Mouse (Mus musculus) midbrain, embryonic 12.5 days (tissue): ENCODE results near the gene Cebpe. TPM values are rescaled to one million over a fixed set of nuclear protein-coding genes. Genes with fewer than 3 reads are reported as not detected.

Source experiments
- ATAC-seq: fragments of 200-750 bp; cut with Nextera tagmentation; 2 replicates; pipeline ENCODE4 v1.8.0; 2017; ENCODE audit warnings: low read depth, moderate TSS enrichment, moderate library complexity; ENCODE audit not compliant: low FRiP score
- H3K27ac ChIP-seq: fragments of 300-500 bp; sonication (generic); replicated peaks from 2 replicates; pipeline ENCODE4 v1.5.1; 2016; ENCODE audit warnings: mild to moderate bottlenecking
- H3K27me3 ChIP-seq: fragments of 300-500 bp; sonication (generic); 2 replicates; pipeline ENCODE4 v1.6.1; 2016; ENCODE audit warnings: mild to moderate bottlenecking
- H3K36me3 ChIP-seq: fragments of 300-500 bp; sonication (generic); 2 replicates; pipeline ENCODE4 v1.6.1; 2016
- H3K4me1 ChIP-seq: fragments of 300-500 bp; sonication (generic); 2 replicates; pipeline ENCODE4 v1.6.1; 2016
- H3K4me2 ChIP-seq: fragments of 300-500 bp; sonication (generic); replicated peaks from 2 replicates; pipeline ENCODE4 v1.6.1; 2016; ENCODE audit warnings: mild to moderate bottlenecking, moderate library complexity
- H3K4me3 ChIP-seq: fragments of 300-500 bp; sonication (generic); 2 replicates; pipeline ENCODE4 v1.5.1; 2016; ENCODE audit warnings: mild to moderate bottlenecking
- H3K9ac ChIP-seq: fragments of 300-500 bp; sonication (generic); replicated peaks from 2 replicates; pipeline ENCODE4 v1.6.1; 2016; ENCODE audit warnings: mild to moderate bottlenecking, moderate library complexity
- H3K9me3 ChIP-seq: fragments of 300-500 bp; sonication (generic); 2 replicates; pipeline ENCODE4 v1.6.1; 2016; ENCODE audit warnings: mild to moderate bottlenecking
- WGBS: fragments of 180-500 bp; shearing (Covaris S2); methylation state at CpG from one replicate; pipeline ENCODE4 v1.1.7; 2016; 5-methylcytosine and 5-hydroxymethylcytosine counted together
- polyA plus RNA-seq: library from polyadenylated mRNA; unstranded; fragments of >200 nt; fragmentation: Nextera tagmentation; extraction: Ambion mirVana; gene quantifications from 2 replicates; pipeline ENCODE4 v1.2.1, GENCODE M21; 2016

Cebpe gene
- polyA plus RNA-seq, result 0.38 TPM in 1 of 2 replicates, not detected in the other

GRCm38 (mm10) chr14:54712074-54712473 lies at the start of gene Cebpe:
Gene Cebpe, minus strand, starts transcription at chr14:54712174.
- Histone ChIP-seq H3K36me3 (no peaks in the 10 kb centered on the region), H3K27me3 (peaks cover 7% of the 10 kb centered on the region; the same call in 1 of the 2 replicates), H3K9ac (no peak within 1 kb of the TSS), H3K4me2 (no peak within 1 kb of the TSS), H3K4me3 (no peak within 1 kb of the TSS), H3K27ac (no peak within 1 kb of the TSS), H3K4me1 (no peaks in the 10 kb centered on the region; the same call in 1 of the 2 replicates), H3K9me3 (no peaks in the 10 kb centered on the region)
- no peak for ATAC-seq
- 85% methylated on average over 7 of the region's 7 CpGs for WGBS

- 90% methylated on average over 6 of the region's 6 CpGs for WGBS
- Histone ChIP-seq H3K36me3 (no peaks in the 10 kb centered on the region), H3K9ac (no peak overlapping the region), H3K9me3 (no peaks in the 10 kb centered on the region), H3K4me2 (no peak overlapping the region), H3K4me3 (no peak overlapping the region), H3K4me1 (peaks cover 13% of the 10 kb centered on the region; the same call in 1 of the 2 replicates), H3K27me3 (no peaks in the 10 kb centered on the region), H3K27ac (no peak overlapping the region)
- no peak for ATAC-seq
These were observed 44.4 kb upstream of the Cebpe start for GRCm38 (mm10) chr14:54756382-54756781.

GRCm38 (mm10) chr14:54754602-54755018 lies 42.6 kb upstream of the Cebpe start:
- H3K4me3 ChIP-seq, result no peak overlapping the region
- H3K36me3 ChIP-seq, result no peaks in the 10 kb centered on the region
- no peak overlapping the region; the same call in 1 of the 2 replicates for H3K9ac ChIP-seq
- H3K27ac ChIP-seq, result no peak overlapping the region
- peaks cover 13% of the 10 kb centered on the region; the same call in 1 of the 2 replicates for H3K4me1 ChIP-seq
- H3K27me3 ChIP-seq, result no peaks in the 10 kb centered on the region
- no peaks in the 10 kb centered on the region for H3K9me3 ChIP-seq
- no peak overlapping the region; the same call in 1 of the 2 replicates for H3K4me2 ChIP-seq
- ATAC-seq, result no peak
- WGBS, result 23% methylated on average over 6 of the region's 6 CpGs

- no peak overlapping the region for H3K27ac ChIP-seq
These were observed 42.1 kb upstream of the Cebpe start for GRCm38 (mm10) chr14:54753986-54754601.

GRCm38 (mm10) chr14:54752938-54753337 lies 41.0 kb upstream of the Cebpe start:
- H3K27ac ChIP-seq, result no peak overlapping the region
- H3K4me2 ChIP-seq, result no peak overlapping the region
- ATAC-seq, result no peak
- no peak overlapping the region for H3K9ac ChIP-seq
- H3K27me3 ChIP-seq, result no peaks in the 10 kb centered on the region
- no peak overlapping the region for H3K4me3 ChIP-seq
- H3K4me1 ChIP-seq, result peaks cover 13% of the 10 kb centered on the region; the same call in 1 of the 2 replicates
- H3K9me3 ChIP-seq, result no peaks in the 10 kb centered on the region
- H3K36me3 ChIP-seq, result no peaks in the 10 kb centered on the region
- 81% methylated on average over 6 of the region's 6 CpGs for WGBS

More at GRCm38 (mm10) chr14:54753986-54754601, 42.1 kb upstream of the Cebpe start:
- H3K27me3 ChIP-seq, result no peaks in the 10 kb centered on the region
- ATAC-seq, result no peak
- no peak overlapping the region for H3K4me3 ChIP-seq
- peaks cover 13% of the 10 kb centered on the region; the same call in 1 of the 2 replicates for H3K4me1 ChIP-seq
- H3K4me2 ChIP-seq, result no peak overlapping the region; the same call in 1 of the 2 replicates
- H3K9me3 ChIP-seq, result no peaks in the 10 kb centered on the region
- WGBS, result 77% methylated on average over 13 of the region's 14 CpGs
- no peaks in the 10 kb centered on the region for H3K36me3 ChIP-seq
- H3K9ac ChIP-seq, result no peak overlapping the region

GRCm38 (mm10) chr14:54751768-54752167 lies 39.8 kb upstream of the Cebpe start:
- WGBS, result 86% methylated on average over 1 of the region's 1 CpGs
- Histone ChIP-seq H3K27ac (no peak overlapping the region), H3K4me3 (no peak overlapping the region), H3K36me3 (no peaks in the 10 kb centered on the region), H3K4me1 (peaks cover 13% of the 10 kb centered on the region; the same call in 1 of the 2 replicates), H3K27me3 (no peaks in the 10 kb centered on the region), H3K9ac (no peak overlapping the region), H3K9me3 (no peaks in the 10 kb centered on the region), H3K4me2 (no peak overlapping the region)
- no peak for ATAC-seq

GRCm38 (mm10) chr14:54749238-54749637 lies 37.3 kb upstream of the Cebpe start:
- 73% methylated on average over 4 of the region's 4 CpGs for WGBS
- ATAC-seq, result no peak
- no peaks in the 10 kb centered on the region for H3K9me3 ChIP-seq

GRCm38 (mm10) chr14:54747942-54748917 lies 36.3 kb upstream of the Cebpe start:
- Histone ChIP-seq H3K4me2 (no peak overlapping the region), H3K36me3 (no peaks in the 10 kb centered on the region), H3K4me3 (no peak overlapping the region), H3K27me3 (no peaks in the 10 kb centered on the region), H3K9me3 (no peaks in the 10 kb centered on the region), H3K4me1 (no peaks in the 10 kb centered on the region), H3K27ac (no peak overlapping the region), H3K9ac (no peak overlapping the region)
- ATAC-seq, result no peak
- WGBS, result 87% methylated on average over 16 of the region's 16 CpGs

More at GRCm38 (mm10) chr14:54749238-54749637, 37.3 kb upstream of the Cebpe start:
- no peak overlapping the region for H3K4me2 ChIP-seq
- H3K27me3 ChIP-seq, result no peaks in the 10 kb centered on the region
- peaks cover 6% of the 10 kb centered on the region; the same call in 1 of the 2 replicates for H3K4me1 ChIP-seq
- H3K36me3 ChIP-seq, result no peaks in the 10 kb centered on the region
- no peak overlapping the region for H3K4me3 ChIP-seq
- H3K27ac ChIP-seq, result no peak overlapping the region
- no peak overlapping the region for H3K9ac ChIP-seq

GRCm38 (mm10) chr14:54746038-54746437 lies 34.1 kb upstream of the Cebpe start:
- no peaks in the 10 kb centered on the region for H3K9me3 ChIP-seq
- H3K4me2 ChIP-seq, result no peak overlapping the region
- 90% methylated on average over 9 of the region's 9 CpGs for WGBS
- H3K27me3 ChIP-seq, result no peaks in the 10 kb centered on the region
- H3K9ac ChIP-seq, result no peak overlapping the region
- no peak overlapping the region for H3K27ac ChIP-seq
- no peak overlapping the region for H3K4me3 ChIP-seq
- no peaks in the 10 kb centered on the region for H3K4me1 ChIP-seq
- H3K36me3 ChIP-seq, result no peaks in the 10 kb centered on the region
- no peak for ATAC-seq

GRCm38 (mm10) chr14:54744473-54744872 lies 32.5 kb upstream of the Cebpe start:
- Histone ChIP-seq H3K27me3 (no peaks in the 10 kb centered on the region), H3K4me2 (no peak overlapping the region), H3K27ac (no peak overlapping the region), H3K9me3 (no peaks in the 10 kb centered on the region), H3K4me3 (no peak overlapping the region), H3K9ac (no peak overlapping the region), H3K4me1 (no peaks in the 10 kb centered on the region), H3K36me3 (no peaks in the 10 kb centered on the region)
- WGBS, result 73% methylated on average over 8 of the region's 8 CpGs
- no peak for ATAC-seq

GRCm38 (mm10) chr14:54742375-54742774 lies 30.4 kb upstream of the Cebpe start:
- no peak overlapping the region for H3K4me3 ChIP-seq
- no peaks in the 10 kb centered on the region for H3K36me3 ChIP-seq
- H3K9me3 ChIP-seq, result no peaks in the 10 kb centered on the region
- no peak for ATAC-seq
- no peak overlapping the region for H3K9ac ChIP-seq
- 75% methylated on average over 2 of the region's 2 CpGs for WGBS
- H3K4me1 ChIP-seq, result peaks cover 3% of the 10 kb centered on the region; the same call in 1 of the 2 replicates
- H3K27me3 ChIP-seq, result 0 out of 2 replicates have a peak, but pooled peaks cover 4% of the 10 kb centered on the region
- H3K27ac ChIP-seq, result no peak overlapping the region
- H3K4me2 ChIP-seq, result no peak overlapping the region

GRCm38 (mm10) chr14:54741721-54742120 lies 29.7 kb upstream of the Cebpe start:
- Histone ChIP-seq H3K9ac (no peak overlapping the region), H3K4me1 (peaks cover 9% of the 10 kb centered on the region; the same call in 1 of the 2 replicates), H3K4me2 (no peak overlapping the region), H3K9me3 (no peaks in the 10 kb centered on the region), H3K4me3 (no peak overlapping the region), H3K27me3 (0 out of 2 replicates have a peak, but pooled peaks cover 4% of the 10 kb centered on the region), H3K27ac (no peak overlapping the region), H3K36me3 (no peaks in the 10 kb centered on the region)
- no peak for ATAC-seq
- 85% methylated on average over 6 of the region's 6 CpGs for WGBS
